Mouse (Mus musculus) embryonic facial prominence, embryonic 11.5 days (tissue): ENCODE results near the gene Zdhhc5. TPM values are rescaled to one million over a fixed set of nuclear protein-coding genes. Genes with fewer than 3 reads are reported as not detected.

Experiments
- ATAC-seq: fragments of 200-750 bp; cut with Nextera tagmentation; replicated peaks from 2 replicates; pipeline ENCODE4 v1.8.0; 2017; ENCODE audit warnings: low read depth; ENCODE audit not compliant: insufficient number of reproducible peaks, low FRiP score, low TSS enrichment
- DNase-seq: peaks from one replicate; pipeline ENCODE4 v3.0.0-alpha.2; 2015; ENCODE audit warnings: low spot score
- H3K27ac ChIP-seq: fragments of 300-500 bp; sonication (generic); replicated peaks from 2 replicates; pipeline ENCODE4 v1.5.1; 2014; ENCODE audit warnings: mild to moderate bottlenecking, low read depth, low read length, control low read depth
- H3K27me3 ChIP-seq: fragments of 300-500 bp; sonication (generic); 2 replicates; pipeline ENCODE4 v1.6.1; 2014; ENCODE audit warnings: mild to moderate bottlenecking, low read length, moderate library complexity, mixed read lengths; ENCODE audit not compliant: control insufficient read depth, insufficient read depth
- H3K36me3 ChIP-seq: fragments of 300-500 bp; sonication (generic); replicated peaks from 2 replicates; pipeline ENCODE4 v1.6.1; 2014; ENCODE audit warnings: low read depth, mild to moderate bottlenecking, low read length, moderate library complexity, mixed read lengths; ENCODE audit not compliant: control insufficient read depth, insufficient read depth
- H3K4me1 ChIP-seq: fragments of 300-500 bp; sonication (generic); 2 replicates; pipeline ENCODE4 v1.6.1; 2014; ENCODE audit warnings: low read length, mixed read lengths; ENCODE audit not compliant: control insufficient read depth, insufficient read depth
- H3K4me2 ChIP-seq: fragments of 300-500 bp; sonication (generic); 2 replicates; pipeline ENCODE4 v1.6.1; 2014; ENCODE audit warnings: low read depth, mild to moderate bottlenecking, control low read depth, low read length, moderate library complexity
- H3K4me3 ChIP-seq: fragments of 300-500 bp; sonication (generic); 2 replicates; pipeline ENCODE4 v1.5.1; 2014; ENCODE audit warnings: low read depth, low read length, control low read depth
- H3K9ac ChIP-seq: fragments of 300-500 bp; sonication (generic); replicated peaks from 2 replicates; pipeline ENCODE4 v1.6.1; 2014; ENCODE audit warnings: mild to moderate bottlenecking, control low read depth, low read length
- H3K9me3 ChIP-seq: fragments of 300-500 bp; sonication (generic); replicated peaks from 2 replicates; pipeline ENCODE4 v1.6.1; 2016; ENCODE audit warnings: mild to moderate bottlenecking, low read length, inconsistent platforms, mixed read lengths; ENCODE audit not compliant: control insufficient read depth
- WGBS: fragments of 180-500 bp; shearing (Covaris S2); extraction: QIAGEN DNeasy Blood & Tissue Kit; methylation state at CpG from one replicate; pipeline ENCODE4 v1.1.7; 2014; 5-methylcytosine and 5-hydroxymethylcytosine counted together
- polyA plus RNA-seq: library from polyadenylated mRNA; unstranded; fragments of >200 nt; fragmentation: Nextera tagmentation; extraction: Ambion mirVana; gene quantifications from 2 replicates; pipeline ENCODE4 v1.2.1, GENCODE M21; 2014

Gene Zdhhc5
- polyA plus RNA-seq, 1 experiment from 2014 or later = 25.5 TPM

GRCm38 (mm10) chr2:84660253-84660652 is 54.7 kb downstream of the Zdhhc5 start:
- H3K27me3 ChIP-seq = no peaks in the 10 kb centered on the region
- no peak for ATAC-seq
- H3K9ac ChIP-seq = no peak overlapping the region
- no peak overlapping the region for H3K4me2 ChIP-seq
- no peaks in the 10 kb centered on the region for H3K36me3 ChIP-seq
- DNase-seq = peak; percentile 41
- no peak overlapping the region for H3K27ac ChIP-seq
- no peaks in the 10 kb centered on the region for H3K4me1 ChIP-seq
- H3K9me3 ChIP-seq = no peaks in the 10 kb centered on the region
- WGBS = 60% methylated on average over 3 of the region's 3 CpGs
- no peak overlapping the region for H3K4me3 ChIP-seq

GRCm38 (mm10) chr2:84658806-84659205 is 56.2 kb downstream of the Zdhhc5 start, which contains the start of gene Btbd18:
Btbd18 (plus strand) TSS chr2:84659079.
- Histone ChIP-seq H3K9ac (no peak within 1 kb of the TSS), H3K27me3 (no peaks in the 10 kb centered on the region), H3K27ac (no peak within 1 kb of the TSS), H3K4me1 (no peaks in the 10 kb centered on the region), H3K9me3 (no peaks in the 10 kb centered on the region), H3K36me3 (no peaks in the 10 kb centered on the region), H3K4me3 (no peak within 1 kb of the TSS), H3K4me2 (no peak within 1 kb of the TSS)
- no peak for ATAC-seq
- no peak for DNase-seq
- WGBS = 92% methylated on average over 32 of the region's 32 CpGs

DNA sequence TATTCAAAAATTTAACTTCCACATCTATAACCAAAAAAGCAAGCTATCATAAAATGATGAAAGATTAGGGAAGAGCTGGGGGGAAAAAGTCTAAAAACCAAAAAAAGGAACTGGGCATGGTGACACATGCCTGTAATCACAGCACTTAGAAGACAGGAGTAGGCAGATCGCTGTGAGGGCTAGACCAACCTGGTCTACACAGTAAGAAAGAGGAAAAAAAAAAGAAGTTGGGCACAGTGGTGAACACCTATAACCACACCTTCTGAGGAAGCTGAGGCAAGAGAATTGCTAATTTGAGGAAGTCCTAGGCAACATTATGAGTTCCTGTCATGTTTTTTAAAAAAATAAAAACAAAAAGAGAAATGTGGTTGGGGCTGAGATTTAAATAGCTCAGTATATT is 59.1 kb downstream of the Zdhhc5 start:
- H3K9ac ChIP-seq = no peak overlapping the region
- no peaks in the 10 kb centered on the region for H3K27me3 ChIP-seq
- no peak overlapping the region for H3K4me2 ChIP-seq
- DNase-seq (no peak), ATAC-seq (no peak)
- no peaks in the 10 kb centered on the region for H3K4me1 ChIP-seq
- no peaks in the 10 kb centered on the region for H3K9me3 ChIP-seq
- H3K36me3 ChIP-seq = no peaks in the 10 kb centered on the region
- no peak overlapping the region for H3K27ac ChIP-seq
- H3K4me3 ChIP-seq = no peak overlapping the region
- 64% methylated on average over 1 of the region's 1 CpGs for WGBS

DNA sequence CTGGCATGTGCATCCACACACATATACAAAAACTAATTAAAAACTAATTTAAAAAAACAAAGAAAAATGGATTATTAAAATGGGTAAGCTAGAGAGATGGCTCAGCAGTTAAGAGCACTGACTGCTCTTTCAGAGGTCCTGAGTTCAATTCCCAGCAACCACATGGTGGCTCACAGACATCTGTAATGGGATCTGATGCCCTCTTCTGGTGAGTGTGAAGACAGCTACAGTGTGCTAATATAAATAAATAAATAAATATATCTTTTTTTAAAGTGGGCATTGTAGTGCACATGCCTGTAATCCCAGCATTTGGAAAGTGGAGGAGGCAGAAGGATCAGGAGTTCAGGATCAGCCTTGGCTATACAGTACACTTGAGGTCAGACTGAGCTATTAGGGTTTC is 61.6 kb downstream of the Zdhhc5 start:
- no peak overlapping the region for H3K9ac ChIP-seq
- no peaks in the 10 kb centered on the region for H3K36me3 ChIP-seq
- H3K4me3 ChIP-seq = no peak overlapping the region
- no peak for DNase-seq
- ATAC-seq = no peak
- H3K27me3 ChIP-seq = no peaks in the 10 kb centered on the region
- H3K27ac ChIP-seq = no peak overlapping the region
- H3K4me1 ChIP-seq = no peaks in the 10 kb centered on the region
- H3K9me3 ChIP-seq = no peaks in the 10 kb centered on the region
- H3K4me2 ChIP-seq = no peak overlapping the region

GRCm38 (mm10) chr2:84650464-84651195 is 64.3 kb downstream of the Zdhhc5 start, which contains the start of gene Ctnnd1:
Ctnnd1 (minus strand) TSS chr2:84650765.
- Histone ChIP-seq H3K4me3 (peak within 1 kb of the TSS; percentile 72), H3K4me1 (no peaks in the 10 kb centered on the region), H3K9ac (peak within 1 kb of the TSS; percentile 87), H3K27me3 (no peaks in the 10 kb centered on the region), H3K4me2 (peak within 1 kb of the TSS; percentile 50), H3K36me3 (no peaks in the 10 kb centered on the region), H3K27ac (peak within 1 kb of the TSS; percentile 90), H3K9me3 (no peaks in the 10 kb centered on the region)
- peak; percentile 92 for DNase-seq
- WGBS = under 1% methylated on average over 15 of the region's 15 CpGs
- ATAC-seq = peak; percentile 96

GRCm38 (mm10) chr2:84649674-84650073 is 65.3 kb downstream of the Zdhhc5 start:
- no peaks in the 10 kb centered on the region for H3K4me1 ChIP-seq
- peak overlapping the region; percentile 50 for H3K4me2 ChIP-seq
- peak overlapping the region; percentile 72 for H3K4me3 ChIP-seq
- no peak for ATAC-seq
- H3K27me3 ChIP-seq = no peaks in the 10 kb centered on the region
- no peaks in the 10 kb centered on the region for H3K9me3 ChIP-seq
- no peaks in the 10 kb centered on the region for H3K36me3 ChIP-seq
- peak overlapping the region; percentile 58 for H3K9ac ChIP-seq
- WGBS = 0% methylated on average over 10 of the region's 10 CpGs
- no peak overlapping the region for H3K27ac ChIP-seq
- DNase-seq = peak; percentile 42

- H3K4me1 ChIP-seq = no peaks in the 10 kb centered on the region
- peak overlapping the region; percentile 23; the same call in 1 of the 2 replicates for H3K9ac ChIP-seq
- H3K27me3 ChIP-seq = no peaks in the 10 kb centered on the region
- ATAC-seq = no peak
- peak overlapping the region; percentile 22 for H3K4me3 ChIP-seq
- H3K9me3 ChIP-seq = no peaks in the 10 kb centered on the region
- WGBS = 53% methylated on average over 6 of the region's 6 CpGs
- H3K4me2 ChIP-seq = peak overlapping the region; percentile 33
- no peaks in the 10 kb centered on the region for H3K36me3 ChIP-seq
- DNase-seq = peak; percentile 39
- H3K27ac ChIP-seq = no peak overlapping the region
Measured at GRCm38 (mm10) chr2:84648369-84648768, 66.6 kb downstream of the Zdhhc5 start.

- H3K36me3 ChIP-seq = no peaks in the 10 kb centered on the region
- no peak overlapping the region for H3K4me2 ChIP-seq
- 91% methylated on average over 6 of the region's 6 CpGs for WGBS
- no peak for DNase-seq
- no peak overlapping the region for H3K9ac ChIP-seq
- H3K9me3 ChIP-seq = no peaks in the 10 kb centered on the region
- no peaks in the 10 kb centered on the region for H3K27me3 ChIP-seq
- no peak for ATAC-seq
- H3K4me1 ChIP-seq = no peaks in the 10 kb centered on the region
- H3K27ac ChIP-seq = no peak overlapping the region
- no peak overlapping the region for H3K4me3 ChIP-seq
Measured at GRCm38 (mm10) chr2:84647051-84647568, 67.9 kb downstream of the Zdhhc5 start.
